Mouse (Mus musculus): ENCODE measurements at regions not wholly inside any gene's neighbourhood (a gene's known extent, or its start where the extent isn't known, plus 50 kb on each side); places are given as distances from the start of the nearest gene placed in this dataset.

DNA sequence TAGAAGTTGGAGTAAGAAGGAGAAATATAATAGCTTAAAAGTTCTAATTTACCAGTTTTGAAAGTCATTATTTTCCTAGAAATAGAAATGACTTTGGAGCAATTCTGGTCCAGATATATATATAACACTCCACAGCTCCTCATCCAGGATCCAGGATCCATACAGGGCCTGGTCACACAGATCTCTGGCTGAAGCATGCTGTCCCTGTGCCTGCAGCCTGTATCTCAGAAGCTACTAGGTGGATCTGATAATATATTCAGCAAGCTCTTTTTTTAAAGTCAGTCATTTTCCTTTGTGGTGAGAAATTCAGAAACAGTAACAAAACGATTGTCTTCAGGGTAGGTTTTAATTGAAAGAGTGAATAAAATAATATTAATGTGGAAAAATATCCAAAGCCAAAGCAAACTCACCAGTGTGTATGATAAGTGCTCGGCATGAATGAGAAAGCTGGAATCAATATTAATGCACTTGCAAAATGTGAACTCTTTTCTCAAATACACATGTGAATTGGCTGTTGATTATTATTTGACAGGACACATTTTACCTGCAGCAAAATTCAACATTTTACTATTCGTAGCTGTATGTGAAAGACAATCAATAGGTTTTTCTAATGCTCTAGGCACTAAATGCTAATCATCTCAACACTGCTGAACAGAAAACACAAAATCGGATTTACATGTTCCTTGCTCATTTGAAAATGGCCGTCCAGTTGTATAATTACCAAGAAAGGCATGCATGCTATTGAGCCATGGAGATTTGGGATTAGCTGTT is 288.1 kb upstream of the Cxadr start:
- DNase-seq = no peak

GRCm38 (mm10) chr16:78004016-78004415 is 297.3 kb upstream of the Cxadr start:
- no peak for DNase-seq

GRCm38 (mm10) chr16:77992986-77993385 is 308.3 kb upstream of the Cxadr start:
- no peak for DNase-seq

GRCm38 (mm10) chr16:77989791-77990325 is 311.4 kb upstream of the Cxadr start:
- DNase-seq = no peak

DNA sequence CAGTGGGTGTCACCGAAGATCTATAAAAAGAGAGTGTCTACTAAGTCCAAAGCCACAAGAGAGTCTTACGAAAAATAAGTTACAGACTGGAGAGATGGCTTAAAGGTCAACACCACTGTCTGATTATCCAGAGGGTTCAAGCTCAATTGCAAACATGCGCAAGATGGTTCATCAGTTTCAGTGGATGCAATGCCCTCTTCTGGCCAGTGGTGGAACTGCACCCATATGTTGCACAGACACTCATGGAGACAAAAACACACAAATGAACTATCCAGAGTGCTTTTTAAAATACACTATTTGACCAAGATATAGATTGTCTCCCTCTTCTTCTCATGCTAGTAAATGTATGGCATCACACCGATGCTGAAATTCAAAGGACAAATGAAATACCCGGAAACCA is 312.1 kb upstream of the Cxadr start:
- no peak for DNase-seq

GRCm38 (mm10) chr16:77986884-77987529 is 314.3 kb upstream of the Cxadr start:
- DNase-seq = no peak

- no peak for DNase-seq
Measured at GRCm38 (mm10) chr16:77948785-77949184, 346.9 kb upstream of the Gm11146 start.

DNA sequence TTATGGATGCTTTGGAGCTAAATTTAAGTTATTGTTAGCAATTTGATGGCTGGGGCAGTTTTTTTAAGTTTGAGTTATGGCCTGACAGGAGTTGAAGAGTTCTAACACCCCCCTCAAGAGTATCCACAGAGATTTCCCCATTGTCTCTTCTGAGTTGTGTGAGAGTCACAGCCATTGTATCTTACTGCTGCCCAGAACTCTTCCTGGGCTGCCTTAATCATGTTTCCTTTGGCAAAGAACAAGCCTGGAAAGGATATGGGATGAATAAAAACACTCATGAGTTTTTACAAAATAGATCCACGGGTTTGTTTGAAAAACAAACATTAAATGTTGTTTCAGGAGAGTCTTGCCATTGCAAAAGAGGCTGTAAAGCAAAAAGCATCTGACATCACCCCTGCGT is 343.5 kb upstream of the Gm11146 start:
- no peak for DNase-seq

GRCm38 (mm10) chr16:77931025-77931723 is 329.3 kb upstream of the Gm11146 start:
- DNase-seq = no peak

GRCm38 (mm10) chr16:77914160-77915070 is 312.5 kb upstream of the Gm11146 start:
- DNase-seq = no peak

DNA sequence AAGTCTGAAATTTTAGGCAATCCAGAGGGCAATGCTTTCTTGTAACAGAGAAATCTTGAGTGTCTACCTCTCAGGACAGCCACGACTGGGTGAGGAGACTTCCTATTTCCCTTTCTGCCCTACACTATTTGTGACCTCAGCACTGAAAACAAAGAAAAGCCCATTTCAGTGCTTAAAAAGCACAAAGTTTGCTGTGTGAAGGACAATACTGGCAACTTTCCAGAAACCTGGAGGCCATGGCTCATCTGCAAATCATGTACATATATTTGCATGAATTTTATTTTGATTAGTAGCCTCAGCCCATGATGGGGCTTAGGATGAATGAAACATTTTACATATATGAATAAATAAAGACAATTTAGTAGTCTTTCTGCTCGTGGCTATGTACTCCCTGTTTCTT is 292.4 kb upstream of the Gm11146 start:
- DNase-seq = no peak

- DNase-seq = no peak
Measured at GRCm38 (mm10) chr16:77893690-77894089, 291.8 kb upstream of the Gm11146 start.

DNA sequence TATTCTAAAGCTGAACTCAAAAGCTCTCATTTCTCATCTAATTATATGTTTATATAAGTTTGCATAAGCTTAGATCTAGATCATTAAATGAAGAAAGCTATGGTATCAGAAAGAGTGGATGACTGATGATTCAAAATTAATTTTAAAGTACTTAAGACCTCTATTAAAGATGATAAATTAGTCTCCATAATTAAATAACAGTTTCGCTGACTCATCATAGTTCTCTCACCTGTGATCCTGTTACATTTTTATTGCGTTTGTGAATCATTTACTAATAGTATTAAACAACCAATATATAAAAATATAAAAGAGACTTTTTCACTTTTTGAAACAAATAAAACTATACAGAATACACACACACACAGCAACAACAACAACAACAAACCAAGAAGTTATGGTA is 290.8 kb upstream of the Gm11146 start:
- DNase-seq = no peak

DNA sequence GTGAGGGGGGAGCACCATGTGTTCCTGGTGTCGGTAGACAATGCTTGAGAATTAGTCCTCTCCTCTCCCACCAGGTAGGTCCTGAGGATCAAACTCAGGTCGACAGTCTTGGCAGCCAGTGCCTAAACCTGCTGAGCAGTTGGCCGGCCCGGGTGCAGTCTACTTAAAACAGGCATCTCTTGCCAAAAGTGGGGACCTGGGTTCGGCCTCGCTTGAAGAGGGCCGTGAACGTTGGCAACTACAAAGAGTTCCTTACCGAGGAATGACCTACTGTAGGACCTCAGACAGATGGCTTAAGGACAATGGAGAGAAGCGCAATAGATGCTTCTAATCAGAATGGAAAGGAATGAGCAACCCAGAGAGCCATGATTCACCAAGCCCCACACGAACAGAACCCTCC is 287.5 kb upstream of the Gm11146 start:
- DNase-seq = no peak

- no peak for DNase-seq
Measured at GRCm38 (mm10) chr16:77885060-77885679, 283.3 kb upstream of the Gm11146 start.

DNA sequence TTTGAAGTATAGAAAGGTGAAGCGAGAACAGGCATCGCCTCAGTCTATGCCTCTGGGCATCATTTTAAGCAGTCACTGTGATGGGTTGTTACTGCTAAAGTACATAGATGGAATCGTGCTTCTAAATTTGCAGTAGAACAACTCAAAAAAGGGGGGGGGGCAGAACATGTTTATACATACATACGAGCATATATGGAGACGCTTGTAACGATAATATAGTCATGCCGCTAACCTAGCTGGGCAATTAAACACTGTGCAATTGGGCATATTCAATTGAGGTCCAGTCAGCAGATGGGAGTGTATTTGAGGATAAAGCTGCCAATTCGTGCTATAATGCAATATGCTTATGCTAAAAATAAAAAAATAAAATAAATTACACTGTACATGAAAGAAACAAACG is 282.6 kb upstream of the Gm11146 start:
- DNase-seq = no peak

DNA sequence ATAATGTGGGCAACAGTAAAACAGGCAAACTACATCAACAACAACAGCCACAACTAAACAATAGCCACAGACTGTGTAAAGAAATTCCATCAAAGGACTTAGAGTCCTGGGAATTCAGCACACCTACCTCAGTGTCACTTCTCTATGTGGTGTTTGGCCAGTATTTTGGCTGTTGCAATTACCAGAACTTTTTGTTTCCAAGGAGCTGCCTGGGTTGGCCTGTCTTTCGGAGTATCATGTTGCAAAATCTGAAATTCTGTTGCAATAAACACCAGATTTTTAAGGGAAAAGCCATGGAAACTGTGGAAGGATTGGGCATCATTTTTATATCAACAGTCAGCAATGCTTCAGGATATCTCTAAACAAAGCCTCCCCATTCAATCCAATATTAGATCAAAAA is 275.1 kb upstream of the Gm11146 start:
- DNase-seq = no peak

GRCm38 (mm10) chr16:77863246-77863645 is 261.4 kb upstream of the Gm11146 start:
- no peak for DNase-seq

GRCm38 (mm10) chr16:77852066-77852781 is 250.3 kb upstream of the Gm11146 start:
- no peak for DNase-seq

DNA sequence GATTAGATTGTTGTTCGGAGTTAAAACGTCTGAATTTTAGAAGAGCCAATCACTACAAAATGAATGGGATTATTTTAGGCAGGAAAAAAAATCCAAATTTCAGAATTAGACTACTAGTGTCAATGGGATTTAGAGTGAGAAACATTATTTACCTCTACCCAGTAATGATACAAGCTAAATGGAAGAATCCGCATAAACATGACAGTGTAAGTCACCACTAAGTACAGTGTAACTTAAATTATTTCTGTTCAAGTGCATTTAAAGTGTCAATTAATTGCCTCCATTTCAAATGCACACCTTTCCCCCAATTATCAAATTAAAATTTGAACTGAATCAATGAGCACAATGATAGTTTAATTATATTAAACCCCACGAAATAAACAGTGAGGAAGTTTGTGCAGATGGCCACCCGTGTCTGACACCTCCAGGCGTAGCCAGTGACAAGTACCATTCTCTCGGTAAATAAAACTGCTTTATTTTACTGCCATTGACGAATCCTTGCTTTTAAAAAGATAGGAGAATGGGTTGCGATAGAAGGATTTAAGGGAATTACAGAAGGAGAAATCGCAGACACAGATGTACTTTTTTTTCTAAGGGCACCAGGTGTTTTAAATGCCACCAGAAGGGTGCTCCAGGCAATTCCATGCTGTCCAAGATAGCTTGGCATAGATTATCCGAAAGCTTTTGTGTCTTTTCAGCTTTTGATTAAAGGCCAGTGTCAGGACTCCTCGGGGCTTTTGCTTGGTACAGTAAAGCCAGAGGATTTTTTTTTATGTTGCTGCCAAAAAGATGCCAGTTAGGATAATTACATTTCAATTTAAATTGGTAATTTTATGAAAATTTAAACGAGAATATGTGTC is 249.5 kb upstream of the Gm11146 start:
- DNase-seq = no peak

Data from adrenal gland, adult 2 months (tissue).